Mouse (Mus musculus): ENCODE measurements around the gene Ppp6r1.

GRCm38 (mm10) chr7:4611511-4611910 is 47.3 kb downstream of the Ppp6r1 start:
- TF ChIP-seq CTCF (IDR thresholded peaks at IDR 0.05; ENCODE audit: low read depth, low read length) (no peak), EP300 (IDR thresholded peaks at IDR 0.05; ENCODE audit: insufficient read depth, low read depth, low read length) (no peak)
